Mouse (Mus musculus): ENCODE results near the gene Psenen. TPM values are rescaled to one million over a fixed set of nuclear protein-coding genes. Genes with fewer than 3 reads are reported as not detected.

The Psenen gene
- 10 to 100 TPM; 91.2 to 92.1 TPM for total RNA-seq (2021)
- long read RNA-seq, experiment 1, transcript Psenen-201 (4 exons, 708 nt) = major isoform, 111 of 135 reads
- long read RNA-seq, experiment 1, transcript Psenen-203 (3 exons, 669 nt) = minor isoform, 8 of 135 reads
- long read RNA-seq, experiment 1, partial matches to known transcripts = 1 of 135 reads
- long read RNA-seq, experiment 1, other reads (novel, unspliced or antisense) = 14 of 135 reads
- long read RNA-seq, experiment 2, transcript Psenen-201 (4 exons, 708 nt) = major isoform, 76 of 89 reads
- long read RNA-seq, experiment 2, partial matches to known transcripts = 1 of 89 reads
- long read RNA-seq, experiment 2, other reads (novel, unspliced or antisense) = 7 of 89 reads

GRCm38 (mm10) chr7:30563117-30563905, at the start of gene Psenen, which contains the start of the genes U2af1l4 and Gm49396:
Psenen (minus strand) TSS chr7:30563627.
U2af1l4 (plus strand) TSS chr7:30563301.
Gm49396 (plus strand) TSS chr7:30563344.
- DNase-seq = peak; percentile 94

- no peak for DNase-seq
Measured at GRCm38 (mm10) chr7:30612654-30613402, 49.4 kb upstream of the Psenen start, which contains the start of gene Upk1a. Upk1a (minus strand) TSS chr7:30612847.

GRCm38 (mm10) chr7:30610043-30610442, 46.6 kb upstream of the Psenen start:
- DNase-seq = no peak

GRCm38 (mm10) chr7:30608476-30608875, 45.0 kb upstream of the Psenen start:
- DNase-seq = no peak

- no peak for DNase-seq
Measured at GRCm38 (mm10) chr7:30607706-30608309, 44.4 kb upstream of the Psenen start.

- no peak for DNase-seq
Measured at GRCm38 (mm10) chr7:30604944-30605343, 41.5 kb upstream of the Psenen start.

- DNase-seq = no peak
Measured at GRCm38 (mm10) chr7:30604424-30604823, 41.0 kb upstream of the Psenen start.

GRCm38 (mm10) chr7:30602583-30602982, 39.2 kb upstream of the Psenen start:
- no peak for DNase-seq

- DNase-seq = no peak
Measured at GRCm38 (mm10) chr7:30600651-30601050, 37.2 kb upstream of the Psenen start.

GRCm38 (mm10) chr7:30599933-30600353, 36.5 kb upstream of the Psenen start:
- peak; percentile 81 for DNase-seq

- no peak for DNase-seq
Measured at GRCm38 (mm10) chr7:30598786-30599185, 35.4 kb upstream of the Psenen start, which contains the start of gene Zbtb32. Zbtb32 (minus strand) TSS chr7:30598909.

GRCm38 (mm10) chr7:30596811-30597210, 33.4 kb upstream of the Psenen start:
- DNase-seq = no peak

- DNase-seq = no peak
Measured at GRCm38 (mm10) chr7:30596093-30596492, 32.7 kb upstream of the Psenen start.

GRCm38 (mm10) chr7:30594510-30595024, 31.1 kb upstream of the Psenen start:
- no peak for DNase-seq

GRCm38 (mm10) chr7:30593579-30594509, 30.4 kb upstream of the Psenen start:
- no peak for DNase-seq

- no peak for DNase-seq
Measured at GRCm38 (mm10) chr7:30592772-30593423, 29.5 kb upstream of the Psenen start.

- no peak for DNase-seq
Measured at GRCm38 (mm10) chr7:30591605-30591951, 28.2 kb upstream of the Psenen start.

- no peak for DNase-seq
Measured at GRCm38 (mm10) chr7:30590927-30591604, 27.6 kb upstream of the Psenen start.

Measured in gastrocnemius, postnatal 25 days (tissue).